Mouse (Mus musculus): ENCODE data around the gene Eapp.
A peak's percentile ranks its signal among the peaks of the same experiment; 100 is the strongest.
"Not testable (repeated sequence)": the region's sequence is repeated elsewhere in the genome, so short reads cannot be mapped to it uniquely, and the experiment has no call there.

Gene Eapp

GRCm38 (mm10) chr12:54676709-54677108 lies 19.0 kb downstream of the Eapp start:
- DNase-seq = no peak

- no peak for DNase-seq
Observed at GRCm38 (mm10) chr12:54675396-54675795, 20.3 kb downstream of the Eapp start.

- DNase-seq = no peak
Observed at GRCm38 (mm10) chr12:54671262-54671661, 24.4 kb downstream of the Eapp start.

GRCm38 (mm10) chr12:54668141-54668540 lies 27.6 kb downstream of the Eapp start:
- DNase-seq = no peak

GRCm38 (mm10) chr12:54665526-54665925 lies 30.2 kb downstream of the Eapp start:
- no peak for DNase-seq

GRCm38 (mm10) chr12:54661470-54661869 lies 34.2 kb downstream of the Eapp start:
- not testable (repeated sequence) for DNase-seq

GRCm38 (mm10) chr12:54659901-54660300 lies 35.8 kb downstream of the Eapp start:
- DNase-seq = no peak

- no peak for DNase-seq
Observed at GRCm38 (mm10) chr12:54658425-54659092, 37.1 kb downstream of the Eapp start.

GRCm38 (mm10) chr12:54657951-54658350 lies 37.7 kb downstream of the Eapp start:
- no peak for DNase-seq

GRCm38 (mm10) chr12:54657226-54657625 lies 38.5 kb downstream of the Eapp start:
- DNase-seq = no peak

GRCm38 (mm10) chr12:54656396-54657171 lies 39.1 kb downstream of the Eapp start, which contains the start of gene Sptssa:
Gene Sptssa, minus strand, starts transcription at chr12:54656573.
- DNase-seq = peak; percentile 96

- DNase-seq = no peak
Observed at GRCm38 (mm10) chr12:54656039-54656395, 39.7 kb downstream of the Eapp start.

- DNase-seq = no peak
Observed at GRCm38 (mm10) chr12:54655292-54656038, 40.2 kb downstream of the Eapp start.

- DNase-seq = no peak
Observed at GRCm38 (mm10) chr12:54654741-54655140, 41.0 kb downstream of the Eapp start.

GRCm38 (mm10) chr12:54654141-54654540 lies 41.6 kb downstream of the Eapp start:
- DNase-seq = no peak

GRCm38 (mm10) chr12:54652346-54652745 lies 43.4 kb downstream of the Eapp start:
- no peak for DNase-seq

- peak; percentile 25 for DNase-seq
Observed at GRCm38 (mm10) chr12:54651820-54652219, 43.9 kb downstream of the Eapp start.

GRCm38 (mm10) chr12:54651158-54651557 lies 44.5 kb downstream of the Eapp start:
- DNase-seq = no peak

GRCm38 (mm10) chr12:54644947-54645346 lies 50.8 kb downstream of the Eapp start:
- DNase-seq = no peak

GRCm38 (mm10) chr12:54643320-54643892 lies 52.3 kb downstream of the Eapp start:
- no peak for DNase-seq

GRCm38 (mm10) chr12:54641374-54641773 lies 54.3 kb downstream of the Eapp start:
- no peak for DNase-seq

- no peak for DNase-seq
Observed at GRCm38 (mm10) chr12:54640259-54640658, 55.4 kb downstream of the Eapp start.

GRCm38 (mm10) chr12:54637033-54637432 lies 58.7 kb downstream of the Eapp start:
- DNase-seq = no peak

All from kidney, adult 18-20 months (tissue).